Mouse (Mus musculus): ENCODE results near the gene Gm11084. TPM values are rescaled to one million over a fixed set of nuclear protein-coding genes. Genes with fewer than 3 reads are reported as not detected.

The Gm11084 gene
- total RNA-seq, 2 experiments from 2014 or later, result not detected

GRCm38 (mm10) chr2:72970302-72970701, 16.2 kb downstream of the Gm11084 start:
- intact Hi-C loops (cut with DNase I), result no loop called here
- DNase-seq, result no peak

GRCm38 (mm10) chr2:72968536-72968935, 18.0 kb downstream of the Gm11084 start:
- no peak for DNase-seq

GRCm38 (mm10) chr2:72965450-72965849, 21.1 kb downstream of the Gm11084 start:
- intact Hi-C loops (cut with DNase I), result no loop called here
- no peak for DNase-seq

More at GRCm38 (mm10) chr2:72968536-72968935, 18.0 kb downstream of the Gm11084 start:
- intact Hi-C loops (cut with DNase I), result no loop called here

GRCm38 (mm10) chr2:72956415-72956814, 30.1 kb downstream of the Gm11084 start:
- intact Hi-C loops (cut with DNase I), result no loop called here
- DNase-seq, result no peak

- intact Hi-C loops (cut with DNase I), result no loop called here
- no peak for DNase-seq
These were observed 33.5 kb downstream of the Gm11084 start for GRCm38 (mm10) chr2:72952979-72953378.

GRCm38 (mm10) chr2:72935937-72936336, 50.6 kb downstream of the Gm11084 start:
- intact Hi-C loops (cut with DNase I), result no loop called here
- DNase-seq, result no peak

GRCm38 (mm10) chr2:72932186-72932585, 54.3 kb downstream of the Gm11084 start:
- intact Hi-C loops (cut with DNase I), result no loop called here
- DNase-seq, result no peak

GRCm38 (mm10) chr2:72924981-72925380, 61.5 kb downstream of the Gm11084 start:
- DNase-seq, result no peak
- intact Hi-C loops (cut with DNase I), result no loop called here

Small RNAs within 50 kb of the gene (microRNA-seq; reads per million reads assigned to microRNA genes)
- 0 reads per million in 2 experiments for gene Gm25960

Other genes with a start within 250 kb of the Gm11084 start
- 10 to 100 TPM; 43.8 TPM for gene Sp3, start 6.3 kb downstream of the Gm11084 start, total RNA-seq (2021)
- 10 to 100 TPM; 48.0 to 50.7 TPM for gene Ola1, start 232.2 kb upstream of the Gm11084 start, total RNA-seq (2021)

Data from heart, postnatal 14 days (tissue).